Mouse (Mus musculus): Measurements from ENCODE around the gene Pex12.

DNA sequence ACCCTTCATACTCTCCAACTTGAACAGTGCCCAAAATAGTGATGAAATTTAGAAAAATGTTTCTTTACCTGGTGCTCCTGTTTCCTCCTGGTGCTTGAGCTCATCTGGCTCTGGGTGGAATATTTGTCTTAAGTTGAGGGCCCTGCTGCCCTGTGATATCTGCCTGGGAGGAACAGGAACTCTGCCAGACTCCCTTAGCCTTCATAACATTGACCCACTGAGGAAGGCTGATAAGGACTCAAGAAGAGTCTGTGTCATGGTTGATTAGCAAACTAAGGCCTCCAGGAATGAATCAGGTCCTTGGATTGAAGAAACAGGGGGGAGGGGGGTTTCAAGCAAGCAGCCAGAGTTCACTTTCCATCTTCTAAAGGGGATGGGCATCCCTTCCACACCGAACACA lies 15.8 kb downstream of the Pex12 start, which contains the start of gene Slfn14:
- TF ChIP-seq CTCF (conservative IDR thresholded peaks at IDR 0.05; ENCODE audit: low read length) (no peak), NANOG (IDR thresholded peaks at IDR 0.05; ENCODE audit: borderline replicate concordance, low read length) (no peak), POU5F1 (IDR thresholded peaks at IDR 0.05; ENCODE audit: borderline replicate concordance, low read length) (no peak)
